Mouse (Mus musculus) stomach, postnatal 0 days (tissue): ENCODE data around the gene Sdhaf2.

ENCODE experiments used
- CTCF ChIP-seq: IDR thresholded peaks from 2 replicates; pipeline ENCODE4 v1.5.1; 2016; ENCODE audit warnings: antibody characterized with exemption, low read depth, mild to moderate bottlenecking, moderate library complexity
- EP300 ChIP-seq: optimal IDR thresholded peaks from 2 replicates; pipeline ENCODE3; 2016; ENCODE audit warnings: antibody characterized with exemption

DNA sequence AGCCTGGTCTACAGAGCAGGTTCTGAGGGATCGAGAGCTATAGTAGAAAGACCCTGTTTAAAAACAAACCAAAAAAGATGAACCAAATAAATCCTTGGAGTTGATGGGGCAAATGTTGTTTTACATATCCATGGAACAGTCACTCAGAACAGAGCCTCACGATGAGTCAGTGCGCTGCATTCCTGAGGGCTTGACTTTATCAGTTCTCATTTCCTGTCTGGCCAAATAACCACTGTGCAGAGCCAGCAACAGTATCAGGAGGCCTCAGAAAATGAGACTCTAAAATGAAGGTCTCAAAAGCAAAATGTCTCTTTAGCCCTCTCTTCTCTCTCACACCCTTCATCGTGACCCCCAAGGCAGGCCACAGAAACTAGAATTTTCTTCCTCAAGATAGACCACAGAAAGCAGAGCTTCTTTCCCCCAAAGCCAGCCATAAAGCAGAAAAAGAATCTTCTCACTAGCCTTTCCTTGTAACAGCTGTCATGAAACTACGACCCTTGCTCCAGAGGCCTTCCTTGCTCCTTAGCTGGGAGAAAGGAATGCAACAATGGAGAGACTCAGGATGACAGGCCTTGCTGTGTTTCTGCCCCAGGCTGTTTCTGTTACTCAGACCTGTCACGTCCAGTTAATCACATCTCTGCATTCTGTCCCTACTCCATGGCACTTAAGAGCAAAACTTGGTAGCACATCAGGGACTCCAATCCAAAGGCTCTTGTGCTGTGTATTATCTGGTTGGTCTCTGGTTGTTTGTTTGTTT lies 35.8 kb upstream of the Sdhaf2 start:
- no peak for TF ChIP-seq EP300
- TF ChIP-seq CTCF = no peak
